Mouse (Mus musculus) small intestine, adult 2 months (tissue): ENCODE measurements around the gene Samd14.

Experiments used
- CTCF ChIP-seq: fragments of 200-500 bp; IDR thresholded peaks from 2 replicates; pipeline ENCODE4 v1.5.1; 2012; ENCODE audit warnings: low read depth, mild to moderate bottlenecking, control low read depth, inconsistent platforms, low read length, moderate library complexity, mixed read lengths; ENCODE audit not compliant: insufficient replicate concordance, insufficient read length; ENCODE audit errors: extremely low read depth
- POLR2A ChIP-seq: fragments of 200-500 bp; IDR thresholded peaks from 2 replicates; pipeline ENCODE4 v1.6.1; 2012; ENCODE audit warnings: low read depth, mild to moderate bottlenecking, control low read depth, inconsistent platforms, low read length, moderate library complexity

- TF ChIP-seq POLR2A, result no peak
- no peak for TF ChIP-seq CTCF
These were observed 36.8 kb upstream of the Samd14 start for GRCm38 (mm10) chr11:94972887-94973286.
